Mouse (Mus musculus) adrenal gland, adult 8-10 months (tissue): ENCODE measurements around the gene Tmem158. TPM values are rescaled to one million over a fixed set of nuclear protein-coding genes. Genes with fewer than 3 reads are reported as not detected.

Source experiments
- DNase-seq: peaks from one replicate; pipeline ENCODE4 v3.0.0; 2022
- total RNA-seq, 4 experiments: library from RNA; stranded (reverse); gene quantifications; 2 replicates each; pipeline ENCODE4 v1.2.4; 2022

Gene Tmem158
- 1 to 10 TPM; 7.5 to 8.2 (median 7.8) TPM for total RNA-seq

GRCm38 (mm10) chr9:123260611-123261021, at the start of gene Tmem158:
Gene Tmem158 (minus strand): TSS chr9:123260764.
- peak; percentile 70 for DNase-seq

- DNase-seq, result no peak
Observed at GRCm38 (mm10) chr9:123309685-123310365, 49.3 kb upstream of the Tmem158 start.

GRCm38 (mm10) chr9:123309073-123309472, 48.5 kb upstream of the Tmem158 start:
- peak; percentile 58 for DNase-seq

- no peak for DNase-seq
Observed at GRCm38 (mm10) chr9:123304917-123305316, 44.4 kb upstream of the Tmem158 start.

GRCm38 (mm10) chr9:123303952-123304351, 43.4 kb upstream of the Tmem158 start:
- no peak for DNase-seq

GRCm38 (mm10) chr9:123302759-123303313, 42.3 kb upstream of the Tmem158 start:
- DNase-seq, result no peak

- no peak for DNase-seq
Observed at GRCm38 (mm10) chr9:123297862-123298261, 37.3 kb upstream of the Tmem158 start.

GRCm38 (mm10) chr9:123296229-123296628, 35.7 kb upstream of the Tmem158 start:
- no peak for DNase-seq

GRCm38 (mm10) chr9:123294581-123294980, 34.0 kb upstream of the Tmem158 start:
- no peak for DNase-seq

GRCm38 (mm10) chr9:123288378-123288777, 27.8 kb upstream of the Tmem158 start:
- DNase-seq, result no peak

GRCm38 (mm10) chr9:123285623-123286022, 25.1 kb upstream of the Tmem158 start:
- no peak for DNase-seq

- no peak for DNase-seq
Observed at GRCm38 (mm10) chr9:123280775-123281174, 20.2 kb upstream of the Tmem158 start.

- no peak for DNase-seq
Observed at GRCm38 (mm10) chr9:123278003-123278402, 17.4 kb upstream of the Tmem158 start.

GRCm38 (mm10) chr9:123275373-123275772, 14.8 kb upstream of the Tmem158 start:
- no peak for DNase-seq

GRCm38 (mm10) chr9:123274674-123275073, 14.1 kb upstream of the Tmem158 start:
- DNase-seq, result no peak

GRCm38 (mm10) chr9:123273876-123274275, 13.3 kb upstream of the Tmem158 start:
- no peak for DNase-seq

- DNase-seq, result no peak
Observed at GRCm38 (mm10) chr9:123271552-123271951, 11.0 kb upstream of the Tmem158 start.

- DNase-seq, result no peak
Observed at GRCm38 (mm10) chr9:123269906-123270558, 9.5 kb upstream of the Tmem158 start.

GRCm38 (mm10) chr9:123259896-123260610, 511 bp downstream of the Tmem158 start:
- peak; percentile 11 for DNase-seq

GRCm38 (mm10) chr9:123259461-123259895, 1.1 kb downstream of the Tmem158 start:
- peak; percentile 64 for DNase-seq

- no peak for DNase-seq
Observed at GRCm38 (mm10) chr9:123258796-123259195, 1.8 kb downstream of the Tmem158 start.

- no peak for DNase-seq
Observed at GRCm38 (mm10) chr9:123255736-123256135, 4.8 kb downstream of the Tmem158 start.

- DNase-seq, result no peak
Observed at GRCm38 (mm10) chr9:123247992-123248391, 12.6 kb downstream of the Tmem158 start.
